Mouse (Mus musculus) adrenal gland, postnatal 14 days (tissue): Measurements from ENCODE around the gene Gpa33. TPM values are rescaled to one million over a fixed set of nuclear protein-coding genes. Genes with fewer than 3 reads are reported as not detected.

Source experiments
- DNase-seq: peaks from one replicate; pipeline ENCODE4 v3.0.0; 2021; ENCODE audit warnings: mixed read lengths
- total RNA-seq: library from RNA; stranded (reverse); gene quantifications from 2 replicates; pipeline ENCODE4 v1.2.3, GENCODE M21; 2021

The Gpa33 gene
- total RNA-seq, 1 experiment from 2014 or later = not detected

GRCm38 (mm10) chr1:166165159-166165558 lies 35.1 kb downstream of the Gpa33 start:
- no peak for DNase-seq

GRCm38 (mm10) chr1:166167405-166167804 lies 37.4 kb downstream of the Gpa33 start:
- no peak for DNase-seq

- no peak for DNase-seq
These were observed 38.0 kb downstream of the Gpa33 start for GRCm38 (mm10) chr1:166168017-166168416.

- DNase-seq = peak; percentile 16
These were observed 39.7 kb downstream of the Gpa33 start for GRCm38 (mm10) chr1:166169713-166170112.

GRCm38 (mm10) chr1:166170852-166171251 lies 40.8 kb downstream of the Gpa33 start:
- DNase-seq = no peak

GRCm38 (mm10) chr1:166172992-166173391 lies 43.0 kb downstream of the Gpa33 start:
- no peak for DNase-seq

- no peak for DNase-seq
These were observed 43.6 kb downstream of the Gpa33 start for GRCm38 (mm10) chr1:166173621-166174020.

GRCm38 (mm10) chr1:166181510-166181909 lies 51.5 kb downstream of the Gpa33 start:
- no peak for DNase-seq

GRCm38 (mm10) chr1:166182952-166183627 lies 53.1 kb downstream of the Gpa33 start:
- DNase-seq = peak; percentile 21

GRCm38 (mm10) chr1:166184391-166185229 lies 54.6 kb downstream of the Gpa33 start:
- no peak for DNase-seq

GRCm38 (mm10) chr1:166185357-166185756 lies 55.3 kb downstream of the Gpa33 start:
- no peak for DNase-seq

- no peak for DNase-seq
These were observed 59.8 kb downstream of the Gpa33 start for GRCm38 (mm10) chr1:166189821-166190220.

GRCm38 (mm10) chr1:166204171-166204570 lies 74.1 kb downstream of the Gpa33 start:
- no peak for DNase-seq

GRCm38 (mm10) chr1:166205159-166205558 lies 75.1 kb downstream of the Gpa33 start:
- DNase-seq = no peak

GRCm38 (mm10) chr1:166209371-166209770 lies 79.3 kb downstream of the Gpa33 start:
- no peak for DNase-seq

- no peak for DNase-seq
These were observed 84.1 kb downstream of the Gpa33 start for GRCm38 (mm10) chr1:166214181-166214580.

Other genes starting within 250 kb of the Gpa33 start
- 15.0 and 18.8 TPM in 2 replicates for gene Pou2f1, start 127.6 kb upstream of the Gpa33 start, total RNA-seq
- 0.07 and 0.26 TPM in 2 replicates for gene Dusp27, start 2.3 kb upstream of the Gpa33 start, total RNA-seq
- not detected in 2 replicates for gene Mael, start 108.5 kb downstream of the Gpa33 start, total RNA-seq
- gene Ildr2, start 123.9 kb downstream of the Gpa33 start, total RNA-seq = 3.3 and 4.5 TPM in 2 replicates
- gene Tada1, start 248.9 kb downstream of the Gpa33 start, total RNA-seq = 18.1 and 19.1 TPM in 2 replicates